Mouse (Mus musculus) right cerebral cortex, adult 2 months (tissue): ENCODE results near the gene Ccdc144b.

Source experiments
- DNase-seq, 2 experiments: peaks; one replicate each; pipeline ENCODE4 v3.0.0; 2021 to 2022; ENCODE audit warnings: low spot score in 2 of 2

Ccdc144b gene

DNA sequence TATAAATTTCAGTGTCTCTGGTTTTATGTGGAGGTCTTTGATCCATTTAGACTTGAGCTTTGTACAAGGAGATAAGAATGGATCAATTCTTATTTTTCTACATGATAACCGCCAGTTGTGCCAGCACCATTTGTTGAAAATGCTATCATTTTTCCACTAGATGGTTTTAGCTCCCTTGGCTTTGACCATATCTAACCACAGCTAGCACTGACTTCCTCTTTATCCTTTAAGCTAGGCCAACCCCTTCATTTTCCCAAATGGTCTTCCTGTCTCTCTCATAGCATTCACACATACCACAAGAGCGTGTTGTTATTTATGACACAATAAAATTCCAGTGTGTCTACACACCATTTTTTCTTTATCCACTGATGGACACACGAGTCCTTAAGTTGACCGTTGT is 23.4 kb downstream of the Ccdc144b start:
- DNase-seq: no peak

DNA sequence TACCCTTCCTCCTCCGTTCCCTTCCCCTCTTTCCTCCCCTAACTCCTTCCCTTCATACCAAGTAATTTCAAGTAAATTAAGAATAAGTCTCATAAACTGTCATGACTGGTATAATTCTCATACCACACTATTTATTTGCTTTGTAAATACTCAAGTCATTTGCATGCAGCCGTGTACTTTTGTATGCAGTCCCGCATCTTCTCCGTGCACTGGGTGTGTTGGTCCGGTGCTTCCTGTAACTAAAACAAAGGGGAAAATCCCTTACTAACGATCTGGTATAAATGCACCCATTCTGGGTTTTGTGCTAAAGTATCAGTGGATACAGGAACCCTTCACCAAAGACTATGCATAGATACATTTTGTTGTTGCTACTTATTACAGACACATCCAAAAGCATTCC is 27.6 kb downstream of the Ccdc144b start:
- no peak for DNase-seq

DNA sequence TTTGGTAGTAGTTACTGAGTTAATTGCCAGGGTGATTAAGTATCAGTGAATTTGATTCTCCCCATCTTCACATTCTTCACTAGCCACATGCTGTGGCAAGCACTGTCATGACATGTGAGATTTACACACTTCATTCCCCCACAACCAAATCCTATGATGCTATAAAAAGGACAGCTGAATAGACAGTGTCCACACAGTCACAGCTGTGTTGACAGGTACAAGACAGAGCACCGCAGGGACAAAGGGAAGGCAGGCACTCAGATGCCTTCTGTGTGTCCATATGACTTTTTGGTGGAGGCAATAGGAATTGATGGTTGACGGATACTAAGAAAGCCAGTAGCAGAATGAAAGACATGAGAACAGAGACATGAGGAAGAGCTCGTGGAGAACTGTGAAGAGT is 42.1 kb downstream of the Ccdc144b start:
- DNase-seq: no peak

DNA sequence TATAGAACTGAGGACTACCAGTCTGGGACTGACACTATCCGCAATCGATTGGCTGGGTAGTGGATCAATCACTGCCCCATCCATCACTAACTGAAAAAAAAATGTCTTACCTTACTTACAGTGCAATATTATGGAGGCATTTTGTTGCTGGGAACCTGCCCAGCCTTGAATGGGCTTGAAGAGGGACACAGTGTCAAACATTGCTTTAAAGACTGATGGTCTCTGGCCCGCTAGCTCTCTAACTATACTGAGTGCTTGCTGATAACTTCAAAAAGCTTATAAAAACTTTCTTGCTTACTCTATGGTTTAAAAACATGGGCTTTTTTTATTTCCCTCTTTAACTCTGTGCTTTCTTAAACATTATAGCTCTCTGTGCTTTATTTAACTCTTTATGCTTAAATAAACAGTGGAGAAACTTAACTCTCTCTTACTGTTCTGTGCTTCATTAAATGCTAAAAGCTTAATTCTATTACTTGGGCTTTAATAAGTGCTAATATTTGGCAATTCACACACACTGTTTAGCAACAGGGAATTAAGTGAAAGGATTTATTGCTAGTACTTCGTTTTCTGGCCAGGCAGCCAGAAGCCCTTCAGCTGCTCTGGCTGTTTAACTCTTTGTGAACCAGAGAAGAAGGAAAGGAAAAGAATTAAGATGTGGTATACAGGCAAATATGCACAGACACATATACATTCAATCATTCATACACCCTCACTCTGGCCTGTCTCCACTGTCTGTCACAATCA is 44.8 kb downstream of the Ccdc144b start:
- DNase-seq: no peak

DNA sequence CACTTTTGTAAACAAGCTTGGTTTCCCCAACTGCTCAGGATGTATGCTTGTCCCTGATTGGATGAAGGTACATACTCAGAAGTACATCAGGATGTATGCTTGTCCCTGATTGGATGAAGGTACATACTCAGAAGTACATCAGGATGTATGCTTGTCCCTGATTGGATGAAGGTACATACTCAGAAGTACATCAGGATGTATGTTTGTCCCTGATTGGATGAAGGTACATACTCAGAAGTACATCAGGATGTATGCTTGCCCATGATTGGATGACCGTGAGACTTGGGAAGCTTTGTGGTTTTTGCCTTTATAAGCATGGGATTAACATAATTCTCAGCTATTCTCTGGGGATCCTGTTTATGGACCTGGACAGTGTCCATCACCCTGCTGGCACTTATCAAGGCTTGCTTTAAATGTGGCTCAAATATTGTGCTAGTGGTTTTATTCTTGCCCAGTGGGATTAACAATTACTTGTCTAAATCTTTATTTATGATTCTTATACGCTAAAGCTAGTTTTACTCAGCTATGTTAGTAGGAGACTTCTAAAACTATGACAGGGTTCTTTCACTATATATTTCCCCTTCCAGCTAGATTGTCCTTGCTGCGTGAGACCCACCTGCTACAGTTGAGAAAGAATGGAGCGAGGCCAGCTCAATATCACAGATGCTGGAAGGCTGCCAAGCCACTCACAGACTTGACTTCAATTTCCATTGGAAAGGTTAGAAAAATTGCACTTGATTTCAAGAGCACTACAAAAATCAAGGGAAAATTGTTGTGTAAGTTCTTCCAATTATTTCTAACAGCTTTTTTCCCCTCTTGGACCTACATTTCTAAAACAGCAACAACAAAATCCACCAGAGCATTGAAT is 49.1 kb downstream of the Ccdc144b start:
- no peak for DNase-seq

DNA sequence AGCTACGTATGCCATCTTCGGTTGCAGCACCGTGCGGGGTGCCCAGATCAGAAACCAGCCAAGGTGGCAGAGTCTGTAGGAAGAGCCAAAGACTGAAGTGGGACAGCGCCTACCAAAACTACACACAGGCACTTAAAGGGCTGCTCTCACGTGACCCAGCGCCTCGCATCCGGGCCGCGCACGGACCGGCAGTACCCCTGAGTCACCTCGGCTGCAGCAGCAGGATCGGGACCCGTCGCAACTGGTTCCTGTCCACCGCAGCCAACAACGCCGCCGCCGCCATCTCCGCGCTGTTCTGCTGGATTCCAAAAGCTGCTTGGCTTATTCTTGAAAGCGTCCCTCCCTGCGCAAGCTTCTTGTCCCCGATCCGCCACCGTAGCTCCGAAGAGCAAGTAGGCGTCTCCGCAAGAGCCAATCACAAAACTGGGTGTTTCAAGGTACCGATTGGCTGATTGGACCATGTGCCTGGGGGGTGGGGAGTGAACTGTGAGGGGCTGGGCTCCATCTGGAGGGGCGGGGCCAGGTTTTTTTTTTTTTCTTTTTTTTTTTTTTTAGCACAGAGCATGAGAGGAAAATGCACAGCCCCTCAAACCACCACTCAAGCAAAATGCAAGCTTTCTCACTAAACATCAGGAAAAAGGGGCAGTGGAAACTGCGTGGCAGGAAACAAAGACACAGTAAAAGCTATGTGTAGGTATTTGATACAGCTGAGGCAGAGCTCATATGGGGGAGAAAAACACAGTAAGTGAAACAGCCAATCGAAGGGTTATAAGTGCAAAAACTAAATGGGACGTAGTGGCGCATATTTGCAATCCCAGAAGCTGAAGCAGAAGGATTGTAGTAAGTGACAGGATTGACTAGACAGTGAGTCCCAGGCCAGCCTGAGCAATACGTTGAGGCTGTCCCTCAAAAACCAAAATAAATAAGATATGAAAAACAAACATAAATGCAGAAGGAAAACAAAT is 52.8 kb downstream of the Ccdc144b start, which contains the start of gene Mccc1:
Gene Mccc1 (minus strand): TSS at position 404 of the 965 bp plus-strand sequence.
- DNase-seq: peak; percentile 98

DNA sequence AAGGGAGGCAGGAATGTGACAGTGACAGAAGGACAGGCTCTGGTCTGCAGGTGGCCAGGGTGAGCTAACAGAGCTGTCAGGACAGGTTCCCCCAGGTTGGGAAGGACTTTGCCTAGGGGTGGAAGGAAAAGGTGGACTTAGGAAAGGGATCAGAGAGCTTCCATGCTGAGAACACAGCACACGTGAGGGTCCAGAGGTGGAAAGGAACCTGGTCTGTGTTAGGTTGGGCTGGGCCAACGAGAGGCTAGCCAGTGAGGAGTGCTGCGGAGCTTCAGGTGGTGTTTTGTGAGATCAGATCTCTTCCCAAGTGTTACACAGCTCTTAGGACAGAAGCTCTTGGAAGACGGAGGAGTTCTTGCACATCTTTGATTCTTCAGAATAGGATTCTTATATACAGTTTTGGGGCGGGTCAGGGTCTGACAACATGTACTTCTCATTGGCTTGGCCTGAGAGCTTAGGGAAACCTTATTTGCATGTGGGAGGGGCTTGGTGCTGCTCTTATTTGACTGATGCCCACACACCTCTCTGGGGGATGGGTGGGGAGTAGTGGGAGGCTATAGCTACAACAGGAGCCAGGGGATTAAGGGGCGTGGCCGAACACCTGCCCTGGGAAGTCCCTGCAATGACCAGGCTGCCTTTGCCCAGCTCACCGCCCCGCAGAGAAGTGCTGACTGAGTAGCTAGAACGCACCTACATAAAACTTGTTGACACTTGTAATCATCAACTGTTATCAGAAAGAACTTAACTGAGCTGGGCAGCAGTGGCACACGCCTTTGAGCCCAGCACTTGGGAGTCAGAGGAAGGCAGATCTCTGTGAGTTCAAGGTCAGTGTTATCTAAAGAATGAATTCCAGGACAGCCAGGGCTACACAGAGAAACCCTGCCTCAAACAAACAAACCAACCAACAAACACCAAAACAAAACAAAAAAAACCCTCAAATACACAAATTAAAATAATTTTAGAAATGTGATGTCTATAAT is 58.5 kb downstream of the Ccdc144b start:
- no peak for DNase-seq

DNA sequence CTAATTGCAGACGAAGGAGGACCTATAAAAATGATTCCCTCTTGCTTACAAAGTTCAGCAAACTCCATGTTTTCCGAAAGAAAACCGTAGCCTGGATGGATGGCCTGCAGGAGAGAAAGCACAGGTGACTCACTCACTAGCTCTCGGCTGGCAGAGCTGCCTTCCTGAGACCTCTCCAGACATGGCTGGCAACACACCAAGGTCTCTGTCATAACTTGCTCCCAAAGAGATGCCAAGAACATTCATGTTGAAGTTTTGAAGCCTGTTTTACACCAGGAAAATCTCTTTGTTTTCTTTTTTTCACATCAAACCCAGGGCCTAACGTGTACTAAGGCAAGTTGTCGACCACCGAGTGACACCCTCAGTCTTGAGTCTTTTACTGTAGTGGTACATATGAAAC is 62.6 kb downstream of the Ccdc144b start:
- no peak for DNase-seq

DNA sequence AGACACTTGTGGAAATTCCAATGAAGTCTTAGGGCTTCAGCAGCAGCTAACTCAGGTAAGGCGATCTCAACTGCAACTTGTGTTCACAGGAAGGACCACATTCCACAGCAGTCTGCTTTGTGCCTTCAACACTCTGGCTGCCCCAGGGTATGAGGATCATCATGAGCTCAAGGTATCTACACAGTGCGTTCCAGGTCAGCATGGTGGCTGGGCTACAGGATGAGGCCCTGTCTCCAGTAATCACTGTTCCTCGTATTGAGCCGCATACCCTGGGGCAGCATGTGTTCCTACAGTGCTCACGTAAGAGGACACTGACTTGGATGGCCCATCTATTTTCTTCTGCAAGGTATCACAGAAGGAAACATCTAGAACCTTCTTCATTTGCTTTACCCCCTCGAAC is 65.3 kb downstream of the Ccdc144b start:
- DNase-seq: no peak

DNA sequence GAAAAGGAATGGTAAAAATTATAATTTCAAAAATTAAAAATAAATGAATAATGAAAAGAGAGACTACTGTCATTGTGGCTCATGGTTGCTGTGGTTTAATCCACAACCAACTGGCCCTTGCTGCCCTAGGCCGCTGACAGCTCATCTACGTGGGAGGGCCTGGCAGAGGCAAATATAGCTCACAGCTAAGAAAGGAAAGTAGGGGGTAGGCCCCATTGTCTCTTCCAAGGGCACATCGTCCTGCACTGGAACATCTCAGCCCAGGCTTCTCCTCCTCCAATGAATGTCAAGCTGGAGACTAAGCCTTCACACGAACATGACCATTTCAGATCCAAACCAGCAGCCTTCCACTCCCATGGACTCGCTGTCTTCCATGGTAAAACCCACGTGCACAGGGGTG is 67.1 kb downstream of the Ccdc144b start:
- no peak for DNase-seq

DNA sequence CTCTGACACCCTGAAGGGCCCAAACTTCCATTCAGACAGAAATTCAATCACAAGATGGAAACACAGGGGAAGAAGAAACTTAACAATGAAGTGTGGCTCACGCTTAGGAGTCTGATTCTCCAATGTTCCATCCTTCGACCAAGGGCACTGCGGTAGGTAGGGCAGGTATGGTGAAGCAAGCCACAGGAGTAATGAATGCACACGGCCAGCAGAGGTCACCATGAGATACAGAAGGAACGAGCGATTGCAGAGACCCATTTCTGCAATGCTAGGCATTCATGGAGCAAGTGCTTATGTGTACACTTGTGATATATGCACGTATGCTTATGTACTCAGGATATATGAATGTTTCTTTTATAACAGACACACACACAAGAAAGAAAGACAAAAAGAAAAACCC is 79.8 kb downstream of the Ccdc144b start:
- DNase-seq: peak in 1 of 2 experiments; percentile 16

DNA sequence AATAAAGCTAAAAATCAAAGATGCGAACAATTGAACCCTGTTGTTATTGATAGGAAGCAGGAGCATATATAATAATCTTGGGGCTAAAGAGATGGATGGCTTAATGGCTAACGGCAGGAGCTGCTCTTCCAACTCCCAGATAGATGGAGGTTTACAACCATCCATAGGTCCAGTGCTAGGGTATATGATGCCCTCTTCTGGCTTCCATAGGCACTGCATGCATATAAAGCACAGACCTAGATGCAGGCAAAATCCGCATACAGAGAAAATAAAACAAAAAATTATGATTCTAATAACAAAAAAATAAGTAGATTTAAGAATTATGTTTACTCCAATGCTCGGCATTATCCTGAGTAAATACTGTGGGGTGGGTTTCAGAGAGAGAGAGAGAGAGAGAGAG is 80.4 kb downstream of the Ccdc144b start:
- DNase-seq: peak; percentile 33 to 40

DNA sequence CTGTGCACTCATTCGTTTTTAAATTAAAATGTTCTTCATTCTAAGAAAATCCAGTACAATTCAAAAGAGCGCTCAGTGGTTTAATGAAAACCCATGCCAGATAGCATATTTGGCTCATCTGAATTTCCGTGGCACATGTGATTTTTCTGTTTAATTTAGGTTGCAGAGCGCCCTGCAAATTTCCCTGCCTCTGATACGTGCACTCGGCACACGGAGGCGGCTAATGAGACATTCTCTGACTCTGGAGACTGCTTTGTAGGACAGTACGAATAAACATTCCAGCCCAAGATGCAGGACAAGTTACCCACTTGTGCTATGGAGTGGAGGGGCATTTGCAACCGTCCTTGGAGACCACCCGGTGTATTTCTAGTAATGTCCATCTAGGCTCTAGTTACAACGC is 82.2 kb downstream of the Ccdc144b start:
- peak in 1 of 2 experiments; percentile 14 for DNase-seq

DNA sequence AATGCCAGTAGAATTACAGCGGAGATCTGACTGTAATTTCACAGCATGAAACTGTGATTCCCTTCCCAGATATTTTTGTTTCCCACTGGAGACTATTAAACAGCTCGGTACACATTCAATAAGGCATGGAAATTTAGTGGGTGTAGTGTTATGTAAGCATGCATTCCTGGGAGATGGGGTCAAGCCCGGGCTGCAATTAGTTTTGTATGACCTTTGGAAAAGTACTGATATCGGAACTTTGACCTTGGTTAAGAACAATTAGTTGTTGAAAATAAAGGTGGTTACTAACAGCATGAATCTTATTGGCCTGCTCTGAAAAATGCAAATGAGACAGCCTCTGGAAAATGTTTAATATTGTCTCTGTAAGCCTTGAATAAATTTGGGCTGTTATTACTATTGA is 82.9 kb downstream of the Ccdc144b start:
- DNase-seq: no peak

DNA sequence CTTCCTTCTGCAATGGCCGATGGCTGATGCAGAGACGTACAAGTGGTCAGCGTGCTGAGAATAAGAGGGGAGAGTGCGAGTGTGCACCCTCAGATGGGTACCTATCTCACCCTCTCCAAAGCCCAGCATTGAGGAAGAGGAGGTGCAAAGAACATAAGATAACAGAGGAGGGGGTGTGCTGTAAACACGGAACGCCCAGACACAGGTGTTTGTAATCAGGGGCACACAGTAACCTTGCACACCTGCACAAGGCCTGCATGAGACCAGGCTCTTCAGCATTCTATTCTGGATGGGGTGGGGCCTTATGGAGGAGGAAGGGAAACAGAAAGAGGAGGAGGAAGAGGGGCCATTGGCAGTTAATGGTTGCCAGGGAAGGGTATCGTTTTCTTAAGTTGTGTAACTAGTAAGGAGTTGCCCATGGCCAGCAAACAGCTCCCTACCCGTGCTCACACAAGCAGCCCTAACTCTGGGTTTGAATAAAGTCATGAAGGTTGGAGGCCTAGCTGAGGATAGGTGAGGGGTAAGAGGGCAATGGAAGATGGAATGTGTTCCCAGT is 85.9 kb downstream of the Ccdc144b start:
- DNase-seq: no peak

DNA sequence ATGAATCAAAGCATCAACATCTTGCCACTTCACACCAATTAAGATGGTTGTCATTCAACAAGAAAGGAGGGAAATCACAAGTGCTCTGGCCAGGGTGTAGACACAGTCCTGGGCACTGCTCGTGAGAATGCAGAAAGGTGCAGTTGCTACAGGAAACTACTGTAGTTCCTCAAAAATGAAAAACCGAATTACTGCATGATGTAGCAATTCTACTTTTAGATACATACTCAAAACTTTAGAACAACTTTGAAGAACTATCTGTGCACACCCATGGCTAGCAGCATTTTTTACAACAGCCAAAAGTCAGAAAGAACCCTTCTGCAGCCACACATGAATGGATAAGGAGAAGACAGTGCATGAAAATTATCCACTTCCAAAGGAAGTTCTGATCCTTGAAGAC is 86.9 kb downstream of the Ccdc144b start:
- DNase-seq: no peak

DNA sequence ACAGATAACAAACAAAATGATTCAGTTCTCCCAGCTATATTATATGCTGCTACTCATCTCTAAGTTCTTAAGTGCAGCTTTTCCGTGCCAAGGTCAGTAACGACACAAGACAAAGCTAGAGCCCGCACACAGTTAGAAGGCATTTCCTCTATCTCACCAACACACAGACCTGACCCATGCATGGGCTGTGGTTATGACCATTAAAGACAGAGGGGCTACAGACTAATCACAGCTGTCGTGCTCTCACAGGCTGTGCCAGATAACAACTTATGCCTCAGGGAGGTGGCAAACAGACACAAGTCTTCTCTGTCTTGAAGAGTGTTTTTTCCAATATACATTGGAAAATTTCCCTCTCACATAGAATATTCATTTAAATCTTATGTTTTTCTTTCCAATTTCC is 88.4 kb downstream of the Ccdc144b start:
- no peak for DNase-seq

DNA sequence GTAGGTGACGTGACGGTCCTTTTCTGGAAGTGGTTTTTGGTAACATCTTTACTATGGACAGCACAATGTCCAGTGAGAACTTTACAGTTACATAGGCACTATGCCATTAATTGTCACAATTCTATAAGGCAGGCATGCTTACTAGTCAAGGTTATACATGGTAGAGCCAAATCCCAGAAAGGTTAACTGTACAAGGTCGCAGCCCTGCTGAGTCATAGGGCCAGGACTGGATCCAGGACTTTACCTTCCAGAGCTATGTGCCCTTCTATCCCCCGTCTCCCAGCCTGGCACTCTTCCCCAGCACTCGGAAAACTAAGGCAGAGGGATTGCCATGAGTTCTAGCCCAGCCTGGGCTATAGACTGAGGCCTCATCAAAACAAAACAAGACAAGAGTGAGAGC is 89.4 kb downstream of the Ccdc144b start:
- DNase-seq: no peak

DNA sequence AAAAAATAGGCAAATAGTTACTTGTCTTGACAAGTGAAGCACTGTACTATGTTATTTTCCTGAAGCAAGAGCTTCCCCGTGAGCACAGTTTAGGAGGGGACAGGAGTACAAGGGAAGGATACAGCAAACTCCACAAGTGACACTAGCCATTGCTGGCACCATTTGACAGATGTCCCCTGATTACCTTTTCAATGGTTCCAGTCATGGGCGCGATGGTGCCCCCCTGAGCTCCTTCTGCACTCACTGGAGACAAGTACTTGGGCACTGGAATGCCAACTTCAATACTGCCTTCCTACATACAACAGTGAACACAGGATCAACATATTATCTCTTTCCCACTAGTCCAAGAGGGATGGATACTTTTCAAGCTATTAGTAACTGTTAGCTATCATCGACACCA is 89.9 kb downstream of the Ccdc144b start:
- DNase-seq: no peak

DNA sequence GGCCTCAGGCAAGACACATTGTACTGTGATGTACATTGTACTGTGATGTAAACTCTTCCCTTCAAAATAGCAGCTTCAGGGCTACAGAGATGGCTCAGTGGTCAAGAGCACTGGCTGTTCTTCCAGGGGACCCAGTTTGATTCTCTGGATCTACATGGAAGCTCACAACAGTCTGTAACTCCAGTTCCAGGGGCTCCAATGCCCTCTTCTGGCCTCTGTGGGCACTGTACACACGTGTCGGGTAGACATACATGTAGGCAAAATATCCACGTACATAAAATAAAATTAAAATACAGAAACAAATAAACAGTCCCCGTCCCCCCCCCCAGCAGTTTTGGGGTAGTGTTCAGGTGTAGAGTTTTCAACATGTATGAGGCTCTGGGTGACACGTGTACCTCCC is 90.4 kb downstream of the Ccdc144b start:
- DNase-seq: no peak
